Mouse (Mus musculus) B cell, adult 2 months (primary cell): Measurements from ENCODE around the gene Btg1.

ENCODE experiments used
- DNase-seq, 2 experiments: peaks; one replicate each; pipeline ENCODE4 v3.0.0; 2022

Gene Btg1

GRCm38 (mm10) chr10:96616001-96616708, 651 bp upstream of the Btg1 start:
- no peak for DNase-seq

GRCm38 (mm10) chr10:96617221-96617950, 580 bp downstream of the Btg1 start:
- peak; percentile 62 to 68 for DNase-seq

- DNase-seq, result peak; percentile 83
These were observed 1.3 kb downstream of the Btg1 start for GRCm38 (mm10) chr10:96617951-96618575.

- peak; percentile 57 to 61 for DNase-seq
These were observed 3.4 kb downstream of the Btg1 start for GRCm38 (mm10) chr10:96619951-96620889.

GRCm38 (mm10) chr10:96620890-96621271, 4.1 kb downstream of the Btg1 start:
- DNase-seq, result peak; percentile 73 to 75

- no peak for DNase-seq
These were observed 4.6 kb downstream of the Btg1 start for GRCm38 (mm10) chr10:96621361-96621945.

GRCm38 (mm10) chr10:96621980-96622645, 5.3 kb downstream of the Btg1 start:
- peak in 1 of 2 experiments; percentile 48 for DNase-seq

GRCm38 (mm10) chr10:96622761-96623632, 6.2 kb downstream of the Btg1 start:
- peak; percentile 73 to 76 for DNase-seq

GRCm38 (mm10) chr10:96623633-96624195, 6.9 kb downstream of the Btg1 start:
- no peak for DNase-seq

- no peak for DNase-seq
These were observed 7.6 kb downstream of the Btg1 start for GRCm38 (mm10) chr10:96624406-96624805.

- peak in 1 of 2 experiments; percentile 7 for DNase-seq
These were observed 8.3 kb downstream of the Btg1 start for GRCm38 (mm10) chr10:96625061-96625460.

- DNase-seq, result peak in 1 of 2 experiments; percentile 38
These were observed 8.9 kb downstream of the Btg1 start for GRCm38 (mm10) chr10:96625682-96626081.

GRCm38 (mm10) chr10:96626120-96626750, 9.4 kb downstream of the Btg1 start:
- peak in 1 of 2 experiments; percentile 29 for DNase-seq

- DNase-seq, result no peak
These were observed 10.5 kb downstream of the Btg1 start for GRCm38 (mm10) chr10:96627332-96627731.

- DNase-seq, result no peak
These were observed 11.5 kb downstream of the Btg1 start for GRCm38 (mm10) chr10:96628100-96628912.

- no peak for DNase-seq
These were observed 12.1 kb downstream of the Btg1 start for GRCm38 (mm10) chr10:96628913-96629199.

- no peak for DNase-seq
These were observed 13.3 kb downstream of the Btg1 start for GRCm38 (mm10) chr10:96630110-96630509.

GRCm38 (mm10) chr10:96631066-96631711, 14.4 kb downstream of the Btg1 start:
- no peak for DNase-seq
